Mouse (Mus musculus) liver, adult 2 months (tissue): ENCODE results near the gene Cry1.

Experiments used
- CTCF ChIP-seq: fragments of 200-500 bp; IDR thresholded peaks from 2 replicates; pipeline ENCODE4 v1.5.1; 2011; ENCODE audit warnings: low read depth, low read length, control low read depth
- POLR2A ChIP-seq: fragments of 200-500 bp; IDR thresholded peaks from 2 replicates; pipeline ENCODE4 v1.6.1; 2011; ENCODE audit warnings: low read length, control low read depth; ENCODE audit not compliant: insufficient read depth; ENCODE audit errors: extremely low read depth

GRCm38 (mm10) chr10:85184201-85184963, 482 bp downstream of the Cry1 start:
- TF ChIP-seq POLR2A, result no peak
- TF ChIP-seq CTCF, result 0 out of 2 replicates have a peak, but pooled peaks have one; percentile 6
